Mouse (Mus musculus) E14TG2a.4 (cell line): ENCODE data around the gene Deup1.

Experiments
- CTCF ChIP-seq: conservative IDR thresholded peaks from 2 replicates; pipeline ENCODE4 v1.5.1; 2014; ENCODE audit warnings: low read length
- POU5F1 ChIP-seq: IDR thresholded peaks from 2 replicates; pipeline ENCODE4 v1.6.1; 2014; ENCODE audit warnings: low read length, borderline replicate concordance

- TF ChIP-seq CTCF (no peak), POU5F1 (no peak)
These were observed 104.8 kb downstream of the Deup1 start for GRCm38 (mm10) chr9:15522887-15523286.
